Mouse (Mus musculus): ENCODE results near the gene Olfr1357.

The Olfr1357 gene

GRCm38 (mm10) chr10:78581121-78581520 is 36.8 kb downstream of the Olfr1357 start:
- DNase-seq (ENCODE audit: low spot score), result no peak

- DNase-seq (ENCODE audit: low spot score), result no peak
These were observed 39.7 kb downstream of the Olfr1357 start for GRCm38 (mm10) chr10:78578204-78578603.

- no peak for DNase-seq (ENCODE audit: low spot score)
These were observed 41.3 kb downstream of the Olfr1357 start for GRCm38 (mm10) chr10:78576435-78577184.

- peak; percentile 83 for DNase-seq (ENCODE audit: low spot score)
These were observed 42.2 kb downstream of the Olfr1357 start for GRCm38 (mm10) chr10:78575690-78576089.

- DNase-seq (ENCODE audit: low spot score), result no peak
These were observed 42.7 kb downstream of the Olfr1357 start for GRCm38 (mm10) chr10:78575105-78575632.

- peak; percentile 99 for DNase-seq (ENCODE audit: low spot score)
These were observed 43.4 kb downstream of the Olfr1357 start, which contains the start of gene Ilvbl for GRCm38 (mm10) chr10:78574250-78575104. Gene Ilvbl, plus strand, starts transcription at chr10:78574346.

- no peak for DNase-seq (ENCODE audit: low spot score)
These were observed 44.6 kb downstream of the Olfr1357 start for GRCm38 (mm10) chr10:78573226-78573625.

- no peak for DNase-seq (ENCODE audit: low spot score)
These were observed 47.0 kb downstream of the Olfr1357 start for GRCm38 (mm10) chr10:78570897-78571296.

GRCm38 (mm10) chr10:78570416-78570815 is 47.5 kb downstream of the Olfr1357 start:
- no peak for DNase-seq (ENCODE audit: low spot score)

GRCm38 (mm10) chr10:78569686-78570085 is 48.2 kb downstream of the Olfr1357 start:
- DNase-seq (ENCODE audit: low spot score), result no peak

- DNase-seq (ENCODE audit: low spot score), result no peak
These were observed 48.7 kb downstream of the Olfr1357 start for GRCm38 (mm10) chr10:78569191-78569590.

GRCm38 (mm10) chr10:78565070-78565469 is 52.8 kb downstream of the Olfr1357 start:
- DNase-seq (ENCODE audit: low spot score), result no peak

Data from adipocyte (in vitro differentiated cells).